Mouse (Mus musculus): ENCODE measurements around the gene 1700029P11Rik. TPM values are rescaled to one million over a fixed set of nuclear protein-coding genes. Genes with fewer than 3 reads are reported as not detected.

1700029P11Rik gene
- not detected in 2 replicates for total RNA-seq (2012; rRNA removed)
- under 1 TPM in 1 of 2 experiments, not detected in 1; 0.07 TPM for polyA plus RNA-seq (2012; ENCODE audit: insufficient read depth in 1 of 2, insufficient read length in 2 of 2, low read depth in 1 of 2, low replicate concordance in 2 of 2, missing spikeins in 1 of 2)

- no peak for DNase-seq (ENCODE audit: low read depth, low spot score)
- Histone ChIP-seq H3K9ac (ENCODE audit: control insufficient read depth, low read depth, low read length, poor library complexity, severe bottlenecking) (no peak within 1 kb of the TSS), H3K27ac (ENCODE audit: control insufficient read depth, low read depth, low read length) (no peak within 1 kb of the TSS), H3K27me3 (ENCODE audit: control insufficient read depth in 1 of 2, insufficient read depth in 2 of 2, low read length in 2 of 2) (no peaks in the 10 kb centered on the region), H3K36me3 (ENCODE audit: control insufficient read depth in 1 of 2, insufficient read depth in 2 of 2, low read length in 2 of 2) (no peaks in the 10 kb centered on the region; a peak in 1 of 4 replicates), H3K9me3 (replicated peaks; ENCODE audit: insufficient read depth, low read length) (no peaks in the 10 kb centered on the region), H3K79me2 (ENCODE audit: control insufficient read depth, insufficient read depth, low read length, poor library complexity) (no peaks in the 10 kb centered on the region), H3K4me3 (ENCODE audit: control insufficient read depth in 1 of 2, insufficient read depth in 1 of 2, low read depth in 2 of 2, low read length in 2 of 2) (no peak within 1 kb of the TSS), H3K4me1 (ENCODE audit: control insufficient read depth in 1 of 2, insufficient read depth in 2 of 2, low read length in 2 of 2) (no peaks in the 10 kb centered on the region; a peak in 1 of 4 replicates)
- TF ChIP-seq ZC3H11A (IDR thresholded peaks at IDR 0.05; ENCODE audit: low read depth, low read length) (no peak), ETS1 (IDR thresholded peaks at IDR 0.05; ENCODE audit: low read depth, low read length) (no peak), JUND (IDR thresholded peaks at IDR 0.05; ENCODE audit: low read depth, low read length) (no peak), HCFC1 (IDR thresholded peaks at IDR 0.05; ENCODE audit: low read depth, low read length) (no peak), KAT2A (conservative IDR thresholded peaks at IDR 0.05; ENCODE audit: low read depth, low read length) (no peak), NRF1 (IDR thresholded peaks at IDR 0.05; ENCODE audit: insufficient read depth, low read depth, low read length, poor library complexity, severe bottlenecking) (no peak), MYB (IDR thresholded peaks at IDR 0.05; ENCODE audit: low read depth, low read length) (no peak), RAD21 (IDR thresholded peaks at IDR 0.05; ENCODE audit: low read depth, low read length) (no peak), GATA1 (IDR thresholded peaks at IDR 0.05; ENCODE audit: low read depth, low read length) (no peak)
Observed at GRCm38 (mm10) chr15:81980321-81980720, at the start of gene 1700029P11Rik. Gene 1700029P11Rik (plus strand): TSS chr15:81980540.

GRCm38 (mm10) chr15:81932951-81933470, 47.3 kb upstream of the 1700029P11Rik start:
- Histone ChIP-seq H3K27me3 (ENCODE audit: control insufficient read depth in 1 of 2, insufficient read depth in 2 of 2, low read length in 2 of 2) (no peaks in the 10 kb centered on the region), H3K9ac (ENCODE audit: control insufficient read depth, low read depth, low read length, poor library complexity, severe bottlenecking) (peak overlapping the region; percentile 41), H3K9me3 (replicated peaks; ENCODE audit: insufficient read depth, low read length) (no peaks in the 10 kb centered on the region), H3K36me3 (ENCODE audit: control insufficient read depth in 1 of 2, insufficient read depth in 2 of 2, low read length in 2 of 2) (no peaks in the 10 kb centered on the region), H3K27ac (ENCODE audit: control insufficient read depth, low read depth, low read length) (no peak overlapping the region), H3K4me3 (ENCODE audit: control insufficient read depth in 1 of 2, insufficient read depth in 1 of 2, low read depth in 2 of 2, low read length in 2 of 2) (peak overlapping the region; percentile 5 to 24; a peak in 2 of 4 replicates), H3K4me1 (ENCODE audit: control insufficient read depth in 1 of 2, insufficient read depth in 2 of 2, low read length in 2 of 2) (peaks cover 3 to 9% of the 10 kb centered on the region in 2 experiments; a peak in 1 of 4 replicates), H3K79me2 (ENCODE audit: control insufficient read depth, insufficient read depth, low read length, poor library complexity) (no peaks in the 10 kb centered on the region)
- no peak for TF ChIP-seq POLR2A (IDR thresholded peaks at IDR 0.05; ENCODE audit: control insufficient read depth in 1 of 2, insufficient read depth in 1 of 2, low read depth in 1 of 2, low read length in 2 of 2, poor library complexity in 1 of 2)
- no peak for TF ChIP-seq MYB (IDR thresholded peaks at IDR 0.05; ENCODE audit: low read depth, low read length)
- no peak for TF ChIP-seq MYC (IDR thresholded peaks at IDR 0.05; ENCODE audit: low read depth, low read length)
- TF ChIP-seq ZC3H11A (IDR thresholded peaks at IDR 0.05; ENCODE audit: low read depth, low read length): no peak
- no peak for TF ChIP-seq JUND (IDR thresholded peaks at IDR 0.05; ENCODE audit: low read depth, low read length)
- 0 out of 2 replicates have a peak, but pooled peaks have one; percentile 22 for TF ChIP-seq ETS1 (IDR thresholded peaks at IDR 0.05; ENCODE audit: low read depth, low read length)
- TF ChIP-seq RAD21 (IDR thresholded peaks at IDR 0.05; ENCODE audit: low read depth, low read length): no peak
- DNase-seq (ENCODE audit: low read depth, low spot score): peak; percentile 37

GRCm38 (mm10) chr15:81933986-81934385, 46.4 kb upstream of the 1700029P11Rik start:
- Histone ChIP-seq H3K27ac (ENCODE audit: control insufficient read depth, low read depth, low read length) (no peak overlapping the region), H3K27me3 (ENCODE audit: control insufficient read depth in 1 of 2, insufficient read depth in 2 of 2, low read length in 2 of 2) (no peaks in the 10 kb centered on the region), H3K4me1 (ENCODE audit: control insufficient read depth in 1 of 2, insufficient read depth in 2 of 2, low read length in 2 of 2) (peaks cover 3 to 9% of the 10 kb centered on the region in 2 experiments; a peak in 1 of 4 replicates), H3K9me3 (replicated peaks; ENCODE audit: insufficient read depth, low read length) (no peaks in the 10 kb centered on the region), H3K4me3 (ENCODE audit: control insufficient read depth in 1 of 2, insufficient read depth in 1 of 2, low read depth in 2 of 2, low read length in 2 of 2) (no peak overlapping the region), H3K79me2 (ENCODE audit: control insufficient read depth, insufficient read depth, low read length, poor library complexity) (no peaks in the 10 kb centered on the region), H3K9ac (ENCODE audit: control insufficient read depth, low read depth, low read length, poor library complexity, severe bottlenecking) (no peak overlapping the region), H3K36me3 (ENCODE audit: control insufficient read depth in 1 of 2, insufficient read depth in 2 of 2, low read length in 2 of 2) (no peaks in the 10 kb centered on the region)
- no peak for DNase-seq (ENCODE audit: low read depth, low spot score)
- TF ChIP-seq CTCF (IDR thresholded peaks at IDR 0.05 in 2 of 3, conservative IDR thresholded peaks at IDR 0.05 in 1 of 3; ENCODE audit: control insufficient read depth in 1 of 3, insufficient read depth in 1 of 3, low read depth in 2 of 3, low read length in 3 of 3, poor library complexity in 1 of 3, severe bottlenecking in 1 of 3): no peak
- no peak for TF ChIP-seq ZC3H11A (IDR thresholded peaks at IDR 0.05; ENCODE audit: low read depth, low read length)
- TF ChIP-seq MAFK (IDR thresholded peaks at IDR 0.05; ENCODE audit: borderline replicate concordance, low read depth, low read length): no peak
- no peak for TF ChIP-seq MXI1 (IDR thresholded peaks at IDR 0.05; ENCODE audit: low read depth, low read length)
- TF ChIP-seq E2F4 (IDR thresholded peaks at IDR 0.05; ENCODE audit: borderline replicate concordance, low read depth, low read length): no peak
- TF ChIP-seq RAD21 (IDR thresholded peaks at IDR 0.05; ENCODE audit: low read depth, low read length): no peak

Data from MEL (cell line).